Mouse (Mus musculus): ENCODE results near the gene Sh3pxd2a.

DNA sequence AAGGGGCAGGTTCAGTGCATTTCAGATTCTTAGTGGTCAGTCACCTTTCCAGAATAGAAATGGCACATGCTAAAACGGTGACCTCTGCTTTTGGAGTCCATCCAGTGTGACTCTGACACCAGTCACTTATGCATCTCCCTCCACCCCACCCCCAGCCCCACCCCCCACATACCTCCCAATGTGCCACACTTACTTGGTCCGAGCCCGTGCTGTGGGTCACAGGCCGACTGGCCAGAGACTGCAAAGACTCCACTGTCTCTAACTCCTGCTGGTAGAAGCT, 49.4 kb upstream of the Sh3pxd2a start:
- no peak for TF ChIP-seq CTCF (IDR thresholded peaks at IDR 0.05; ENCODE audit: extremely low read depth, insufficient read depth, insufficient read length, insufficient replicate concordance)
- TF ChIP-seq POLR2A (IDR thresholded peaks at IDR 0.05; ENCODE audit: low read depth, low read length) = no peak
